Mouse (Mus musculus): Measurements from ENCODE around the gene Zfp978.
"Not testable (repeated sequence)": the region's sequence is repeated elsewhere in the genome, so short reads cannot be mapped to it uniquely, and the experiment has no call there.

Zfp978 gene

GRCm38 (mm10) chr4:147361003-147361402, at the start of gene Zfp978:
TSS of gene Zfp978 (plus strand) at chr4:147361303.
- DNase-seq (ENCODE audit: low spot score): not testable (repeated sequence)

GRCm38 (mm10) chr4:147335036-147335690, 25.9 kb upstream of the Zfp978 start:
- DNase-seq (ENCODE audit: low spot score): not testable (repeated sequence)

- DNase-seq (ENCODE audit: low spot score): not testable (repeated sequence)
Measured at GRCm38 (mm10) chr4:147335691-147336367, 25.3 kb upstream of the Zfp978 start.

GRCm38 (mm10) chr4:147336368-147337195, 24.5 kb upstream of the Zfp978 start:
- DNase-seq (ENCODE audit: low spot score): not testable (repeated sequence)

- not testable (repeated sequence) for DNase-seq (ENCODE audit: low spot score)
Measured at GRCm38 (mm10) chr4:147337520-147337919, 23.6 kb upstream of the Zfp978 start.

GRCm38 (mm10) chr4:147338032-147338610, 23.0 kb upstream of the Zfp978 start:
- no peak for DNase-seq (ENCODE audit: low spot score)

GRCm38 (mm10) chr4:147338706-147339105, 22.4 kb upstream of the Zfp978 start:
- not testable (repeated sequence) for DNase-seq (ENCODE audit: low spot score)

- DNase-seq (ENCODE audit: low spot score): not testable (repeated sequence)
Measured at GRCm38 (mm10) chr4:147339601-147340219, 21.4 kb upstream of the Zfp978 start.

GRCm38 (mm10) chr4:147340236-147340635, 20.9 kb upstream of the Zfp978 start:
- DNase-seq (ENCODE audit: low spot score): not testable (repeated sequence)

- not testable (repeated sequence) for DNase-seq (ENCODE audit: low spot score)
Measured at GRCm38 (mm10) chr4:147340876-147341275, 20.2 kb upstream of the Zfp978 start.

- peak; percentile 26 for DNase-seq (ENCODE audit: low spot score)
Measured at GRCm38 (mm10) chr4:147343042-147343908, 17.8 kb upstream of the Zfp978 start.

- not testable (repeated sequence) for DNase-seq (ENCODE audit: low spot score)
Measured at GRCm38 (mm10) chr4:147345061-147345554, 16.0 kb upstream of the Zfp978 start.

- not testable (repeated sequence) for DNase-seq (ENCODE audit: low spot score)
Measured at GRCm38 (mm10) chr4:147346361-147347035, 14.6 kb upstream of the Zfp978 start.

- DNase-seq (ENCODE audit: low spot score): not testable (repeated sequence)
Measured at GRCm38 (mm10) chr4:147347300-147347699, 13.8 kb upstream of the Zfp978 start.

- not testable (repeated sequence) for DNase-seq (ENCODE audit: low spot score)
Measured at GRCm38 (mm10) chr4:147347880-147348279, 13.2 kb upstream of the Zfp978 start.

- DNase-seq (ENCODE audit: low spot score): not testable (repeated sequence)
Measured at GRCm38 (mm10) chr4:147348401-147348800, 12.7 kb upstream of the Zfp978 start.

GRCm38 (mm10) chr4:147348906-147349686, 12.0 kb upstream of the Zfp978 start:
- DNase-seq (ENCODE audit: low spot score): not testable (repeated sequence)

- DNase-seq (ENCODE audit: low spot score): not testable (repeated sequence)
Measured at GRCm38 (mm10) chr4:147349687-147350415, 11.3 kb upstream of the Zfp978 start.
